Mouse (Mus musculus): Measurements from ENCODE around the gene Wwox. TPM values are rescaled to one million over a fixed set of nuclear protein-coding genes. Genes with fewer than 3 reads are reported as not detected.

Gene Wwox
- polyA plus RNA-seq, 1 experiment from 2014 or later: 20.2 TPM

- Histone ChIP-seq H3K27me3 (ENCODE audit: insufficient read depth, low read length) (no peaks in the 10 kb centered on the region), H3K36me3 (ENCODE audit: insufficient read depth, low read length) (no peaks in the 10 kb centered on the region), H3K27ac (ENCODE audit: low read length) (no peak overlapping the region), H3K9me3 (ENCODE audit: low read length) (no peaks in the 10 kb centered on the region), H3K4me2 (replicated peaks; ENCODE audit: low read depth, low read length) (no peak overlapping the region), H3K4me3 (ENCODE audit: low read length) (no peak overlapping the region), H3K9ac (replicated peaks; ENCODE audit: low read length) (no peak overlapping the region), H3K4me1 (ENCODE audit: insufficient read depth, low read length) (peaks cover 14% of the 10 kb centered on the region)
- ATAC-seq (ENCODE audit: low FRiP score, low TSS enrichment): peak; percentile 59
- 22% methylated on average over 6 of the region's 6 CpGs for WGBS
Measured at GRCm38 (mm10) chr8:115114498-115114897, 675.0 kb downstream of the Wwox start.

GRCm38 (mm10) chr8:115126081-115126480, 686.6 kb downstream of the Wwox start:
- no peak overlapping the region for H3K9ac ChIP-seq (replicated peaks; ENCODE audit: low read length)
- no peaks in the 10 kb centered on the region for H3K36me3 ChIP-seq (ENCODE audit: insufficient read depth, low read length)
- 0 out of 2 replicates have a peak, but pooled peaks cover 4% of the 10 kb centered on the region for H3K9me3 ChIP-seq (ENCODE audit: low read length)
- WGBS: 83% methylated on average over 7 of the region's 7 CpGs
- no peaks in the 10 kb centered on the region for H3K4me1 ChIP-seq (ENCODE audit: insufficient read depth, low read length)
- H3K4me2 ChIP-seq (replicated peaks; ENCODE audit: low read depth, low read length): no peak overlapping the region
- H3K4me3 ChIP-seq (ENCODE audit: low read length): no peak overlapping the region
- ATAC-seq (ENCODE audit: low FRiP score, low TSS enrichment): no peak
- H3K27ac ChIP-seq (ENCODE audit: low read length): no peak overlapping the region
- no peaks in the 10 kb centered on the region for H3K27me3 ChIP-seq (ENCODE audit: insufficient read depth, low read length)

- ATAC-seq (ENCODE audit: low FRiP score, low TSS enrichment): no peak
Measured at GRCm38 (mm10) chr8:115126674-115127073, 687.2 kb downstream of the Wwox start.

GRCm38 (mm10) chr8:115129307-115129706, 689.9 kb downstream of the Wwox start:
- Histone ChIP-seq H3K27ac (ENCODE audit: low read length) (no peak overlapping the region), H3K27me3 (ENCODE audit: insufficient read depth, low read length) (no peaks in the 10 kb centered on the region), H3K4me3 (ENCODE audit: low read length) (no peak overlapping the region), H3K36me3 (ENCODE audit: insufficient read depth, low read length) (no peaks in the 10 kb centered on the region), H3K9me3 (ENCODE audit: low read length) (0 out of 2 replicates have a peak, but pooled peaks cover 4% of the 10 kb centered on the region), H3K4me2 (replicated peaks; ENCODE audit: low read depth, low read length) (no peak overlapping the region), H3K4me1 (ENCODE audit: insufficient read depth, low read length) (no peaks in the 10 kb centered on the region), H3K9ac (replicated peaks; ENCODE audit: low read length) (no peak overlapping the region)
- no peak for ATAC-seq (ENCODE audit: low FRiP score, low TSS enrichment)
- 98% methylated on average over 4 of the region's 4 CpGs for WGBS

More at GRCm38 (mm10) chr8:115126674-115127073, 687.2 kb downstream of the Wwox start:
- 0 out of 2 replicates have a peak, but pooled peaks cover 4% of the 10 kb centered on the region for H3K9me3 ChIP-seq (ENCODE audit: low read length)
- H3K9ac ChIP-seq (replicated peaks; ENCODE audit: low read length): no peak overlapping the region
- no peak overlapping the region for H3K4me3 ChIP-seq (ENCODE audit: low read length)
- no peaks in the 10 kb centered on the region for H3K27me3 ChIP-seq (ENCODE audit: insufficient read depth, low read length)
- 67% methylated on average over 5 of the region's 5 CpGs for WGBS
- H3K4me1 ChIP-seq (ENCODE audit: insufficient read depth, low read length): no peaks in the 10 kb centered on the region
- no peak overlapping the region for H3K4me2 ChIP-seq (replicated peaks; ENCODE audit: low read depth, low read length)
- H3K27ac ChIP-seq (ENCODE audit: low read length): no peak overlapping the region
- no peaks in the 10 kb centered on the region for H3K36me3 ChIP-seq (ENCODE audit: insufficient read depth, low read length)

- Histone ChIP-seq H3K4me1 (ENCODE audit: insufficient read depth, low read length) (no peaks in the 10 kb centered on the region), H3K4me3 (ENCODE audit: low read length) (no peak overlapping the region), H3K4me2 (replicated peaks; ENCODE audit: low read depth, low read length) (no peak overlapping the region), H3K9ac (replicated peaks; ENCODE audit: low read length) (no peak overlapping the region), H3K27ac (ENCODE audit: low read length) (no peak overlapping the region), H3K36me3 (ENCODE audit: insufficient read depth, low read length) (no peaks in the 10 kb centered on the region), H3K9me3 (ENCODE audit: low read length) (peaks cover 7% of the 10 kb centered on the region; the same call in 1 of the 2 replicates), H3K27me3 (ENCODE audit: insufficient read depth, low read length) (no peaks in the 10 kb centered on the region)
- ATAC-seq (ENCODE audit: low FRiP score, low TSS enrichment): no peak
- 66% methylated on average over 17 of the region's 17 CpGs for WGBS
Measured at GRCm38 (mm10) chr8:115133119-115133518, 693.7 kb downstream of the Wwox start.

- Histone ChIP-seq H3K9ac (replicated peaks; ENCODE audit: low read length) (no peak overlapping the region), H3K27me3 (ENCODE audit: insufficient read depth, low read length) (no peaks in the 10 kb centered on the region), H3K4me1 (ENCODE audit: insufficient read depth, low read length) (no peaks in the 10 kb centered on the region), H3K4me3 (ENCODE audit: low read length) (no peak overlapping the region), H3K9me3 (ENCODE audit: low read length) (peaks cover 7% of the 10 kb centered on the region; the same call in 1 of the 2 replicates), H3K36me3 (ENCODE audit: insufficient read depth, low read length) (no peaks in the 10 kb centered on the region), H3K4me2 (replicated peaks; ENCODE audit: low read depth, low read length) (no peak overlapping the region), H3K27ac (ENCODE audit: low read length) (no peak overlapping the region)
- ATAC-seq (ENCODE audit: low FRiP score, low TSS enrichment): no peak
- 33% methylated on average over 7 of the region's 7 CpGs for WGBS
Measured at GRCm38 (mm10) chr8:115133711-115134218, 694.3 kb downstream of the Wwox start.

GRCm38 (mm10) chr8:115136888-115137287, 697.4 kb downstream of the Wwox start:
- no peaks in the 10 kb centered on the region; the same call in 1 of the 2 replicates for H3K4me1 ChIP-seq (ENCODE audit: insufficient read depth, low read length)
- H3K4me2 ChIP-seq (replicated peaks; ENCODE audit: low read depth, low read length): no peak overlapping the region
- no peaks in the 10 kb centered on the region for H3K27me3 ChIP-seq (ENCODE audit: insufficient read depth, low read length)
- no peak overlapping the region for H3K4me3 ChIP-seq (ENCODE audit: low read length)
- no peak overlapping the region for H3K9ac ChIP-seq (replicated peaks; ENCODE audit: low read length)
- 87% methylated on average over 10 of the region's 10 CpGs for WGBS
- no peaks in the 10 kb centered on the region for H3K36me3 ChIP-seq (ENCODE audit: insufficient read depth, low read length)
- H3K9me3 ChIP-seq (ENCODE audit: low read length): peaks cover 3% of the 10 kb centered on the region; the same call in 1 of the 2 replicates
- ATAC-seq (ENCODE audit: low FRiP score, low TSS enrichment): no peak
- H3K27ac ChIP-seq (ENCODE audit: low read length): no peak overlapping the region

GRCm38 (mm10) chr8:115141614-115142013, 702.2 kb downstream of the Wwox start:
- H3K9me3 ChIP-seq (ENCODE audit: low read length): peaks cover 3% of the 10 kb centered on the region; the same call in 1 of the 2 replicates
- H3K4me3 ChIP-seq (ENCODE audit: low read length): no peak overlapping the region
- H3K27me3 ChIP-seq (ENCODE audit: insufficient read depth, low read length): no peaks in the 10 kb centered on the region
- no peaks in the 10 kb centered on the region for H3K36me3 ChIP-seq (ENCODE audit: insufficient read depth, low read length)
- ATAC-seq (ENCODE audit: low FRiP score, low TSS enrichment): no peak
- WGBS: 47% methylated on average over 8 of the region's 8 CpGs
- H3K4me1 ChIP-seq (ENCODE audit: insufficient read depth, low read length): peaks cover 13% of the 10 kb centered on the region
- H3K27ac ChIP-seq (ENCODE audit: low read length): no peak overlapping the region
- H3K4me2 ChIP-seq (replicated peaks; ENCODE audit: low read depth, low read length): no peak overlapping the region
- H3K9ac ChIP-seq (replicated peaks; ENCODE audit: low read length): no peak overlapping the region

GRCm38 (mm10) chr8:115143530-115144320, 704.3 kb downstream of the Wwox start:
- Histone ChIP-seq H3K4me3 (ENCODE audit: low read length) (no peak overlapping the region), H3K27me3 (ENCODE audit: insufficient read depth, low read length) (no peaks in the 10 kb centered on the region), H3K4me2 (replicated peaks; ENCODE audit: low read depth, low read length) (no peak overlapping the region), H3K36me3 (ENCODE audit: insufficient read depth, low read length) (no peaks in the 10 kb centered on the region), H3K27ac (ENCODE audit: low read length) (peak overlapping the region; percentile 47), H3K9me3 (ENCODE audit: low read length) (no peaks in the 10 kb centered on the region), H3K4me1 (ENCODE audit: insufficient read depth, low read length) (peaks cover 13% of the 10 kb centered on the region), H3K9ac (replicated peaks; ENCODE audit: low read length) (no peak overlapping the region)
- peak; percentile 75 for ATAC-seq (ENCODE audit: low FRiP score, low TSS enrichment)
- WGBS: 21% methylated on average over 9 of the region's 9 CpGs

GRCm38 (mm10) chr8:115147006-115147405, 707.6 kb downstream of the Wwox start:
- no peak overlapping the region for H3K27ac ChIP-seq (ENCODE audit: low read length)
- no peaks in the 10 kb centered on the region for H3K9me3 ChIP-seq (ENCODE audit: low read length)
- no peak overlapping the region for H3K4me2 ChIP-seq (replicated peaks; ENCODE audit: low read depth, low read length)
- no peaks in the 10 kb centered on the region; the same call in 1 of the 2 replicates for H3K27me3 ChIP-seq (ENCODE audit: insufficient read depth, low read length)
- H3K4me1 ChIP-seq (ENCODE audit: insufficient read depth, low read length): peaks cover 26% of the 10 kb centered on the region
- H3K36me3 ChIP-seq (ENCODE audit: insufficient read depth, low read length): no peaks in the 10 kb centered on the region
- ATAC-seq (ENCODE audit: low FRiP score, low TSS enrichment): no peak
- H3K4me3 ChIP-seq (ENCODE audit: low read length): no peak overlapping the region
- no peak overlapping the region for H3K9ac ChIP-seq (replicated peaks; ENCODE audit: low read length)
- 79% methylated on average over 9 of the region's 9 CpGs for WGBS

Data from kidney, embryonic 16.5 days (tissue).